ENCODE assay signal across 8 mouse cellular contexts in genomic region chr8:119832931-119833330, GRCm38 (mm10). TPM values are rescaled to one million over a fixed set of nuclear protein-coding genes. Genes with fewer than 3 reads are reported as not detected.
DNase-seq lines count a peak whose midpoint lies in the region; ATAC-seq lines count a peak whose summit lies in the region.

No protein-coding gene starts in this region.

- H3K4me1 ChIP-seq in kidney, embryonic 16.5 days (ENCODE audit: insufficient read depth, low read length), result peaks cover 81% of the 10 kb centered on the region
- H3K4me1 ChIP-seq in hindbrain, embryonic 11.5 days (replicated peaks; ENCODE audit: control insufficient read depth, insufficient read depth, low read length), result peaks cover 48% of the 10 kb centered on the region

- intact Hi-C loops in left cerebral cortex, postnatal 4 days (cut with DNase I), result no loop called here

- H3K27ac ChIP-seq in kidney, embryonic 16.5 days (ENCODE audit: low read length), result peak overlapping the region; percentile 87
- H3K27ac ChIP-seq in hindbrain, embryonic 11.5 days (ENCODE audit: low read depth, low read length), result peak overlapping the region; percentile 77

- 0 out of 2 replicates have a peak overlapping the region, but pooled peaks have one; percentile 2 for H3K4me2 ChIP-seq in kidney, embryonic 16.5 days (replicated peaks; ENCODE audit: low read depth, low read length)
- 0 out of 2 replicates have a peak overlapping the region, but pooled peaks have one; percentile 8 for H3K4me2 ChIP-seq in hindbrain, embryonic 11.5 days (replicated peaks; ENCODE audit: low read depth, low read length)

- DNase-seq in kidney, postnatal 10 days, result no peak
- DNase-seq in embryo, embryonic 10 days (ENCODE audit: low spot score), result peak; percentile 79
- DNase-seq in hindbrain, embryonic 11.5 days (ENCODE audit: low spot score), result no peak
- peak; percentile 37 for DNase-seq in naive thymus-derived CD4-positive, alpha-beta T cell, adult 2 months (ENCODE audit: low read depth)
- DNase-seq in adrenal gland, postnatal 4 days (ENCODE audit: low spot score in 2 of 2), result no peak
- no peak for DNase-seq in B cell, adult 2 months
- no peak for DNase-seq in left cerebral cortex, postnatal 4 days

- 0 out of 2 replicates have a peak, but pooled peaks cover 4% of the 10 kb centered on the region for H3K36me3 ChIP-seq in kidney, embryonic 16.5 days (ENCODE audit: insufficient read depth, low read length)
- no peaks in the 10 kb centered on the region for H3K36me3 ChIP-seq in hindbrain, embryonic 11.5 days (ENCODE audit: control insufficient read depth, insufficient read depth, low read length)

- no peak overlapping the region for H3K9ac ChIP-seq in kidney, embryonic 16.5 days (replicated peaks; ENCODE audit: low read length)
- peak overlapping the region; percentile 28; the same call in 1 of the 2 replicates for H3K9ac ChIP-seq in hindbrain, embryonic 11.5 days (ENCODE audit: low read depth, low read length)

- no peaks in the 10 kb centered on the region for H3K9me3 ChIP-seq in kidney, embryonic 16.5 days (ENCODE audit: low read length)
- no peaks in the 10 kb centered on the region for H3K9me3 ChIP-seq in hindbrain, embryonic 11.5 days (ENCODE audit: control insufficient read depth, low read length)

- H3K27me3 ChIP-seq in kidney, embryonic 16.5 days (ENCODE audit: insufficient read depth, low read length), result no peaks in the 10 kb centered on the region
- H3K27me3 ChIP-seq in hindbrain, embryonic 11.5 days (ENCODE audit: control insufficient read depth, insufficient read depth, low read length), result no peaks in the 10 kb centered on the region

- WGBS in kidney, embryonic 16.5 days, result 28% methylated on average over 5 of the region's 5 CpGs
- 3% methylated on average over 5 of the region's 5 CpGs for WGBS in hindbrain, embryonic 11.5 days

- H3K4me3 ChIP-seq in kidney, embryonic 16.5 days (ENCODE audit: low read length), result no peak overlapping the region
- H3K4me3 ChIP-seq in hindbrain, embryonic 11.5 days (ENCODE audit: low read depth, low read length), result no peak overlapping the region

- ATAC-seq in kidney, embryonic 16.5 days (ENCODE audit: low FRiP score, low TSS enrichment), result no peak
- ATAC-seq in hindbrain, embryonic 11.5 days (ENCODE audit: low FRiP score), result no peak

RNA-seq across cellular contexts. Expression of gene Cotl1, which starts 7.4 kb away (rescaled TPM):
- polyA plus RNA-seq in kidney, embryonic 16.5 days (2015; fragmentation: Nextera tagmentation; extraction: Ambion mirVana), result 130 and 138 TPM in 2 replicates
- polyA plus RNA-seq in hindbrain, embryonic 11.5 days (2014; fragmentation: Nextera tagmentation; extraction: Ambion mirVana), result 458 and 496 TPM in 2 replicates
- 100 to 1,000 TPM in 1 of 2 experiments, 10 to 100 TPM in 1; 95.9 to 114 TPM for total RNA-seq in adrenal gland, postnatal 4 days (2021)
- 100 to 1,000 TPM; 208 to 215 TPM for total RNA-seq in left cerebral cortex, postnatal 4 days (2021)

RNA-seq across cellular contexts. Expression of gene Klhl36, which starts 29.1 kb away (rescaled TPM):
- polyA plus RNA-seq in kidney, embryonic 16.5 days (2015; fragmentation: Nextera tagmentation; extraction: Ambion mirVana), result 20.4 and 22.4 TPM in 2 replicates
- polyA plus RNA-seq in hindbrain, embryonic 11.5 days (2014; fragmentation: Nextera tagmentation; extraction: Ambion mirVana), result 9.2 and 9.3 TPM in 2 replicates
- 10 to 100 TPM; 15.7 to 18.8 TPM for total RNA-seq in adrenal gland, postnatal 4 days (2021)
- 10 to 100 TPM in 1 of 2 experiments, 1 to 10 TPM in 1; 8.9 to 11.8 TPM for total RNA-seq in left cerebral cortex, postnatal 4 days (2021)

RNA-seq across cellular contexts. Expression of gene Tldc1, which starts 54.7 kb away (rescaled TPM):
- polyA plus RNA-seq in kidney, embryonic 16.5 days (2015; fragmentation: Nextera tagmentation; extraction: Ambion mirVana), result 16.5 and 19.7 TPM in 2 replicates
- polyA plus RNA-seq in hindbrain, embryonic 11.5 days (2014; fragmentation: Nextera tagmentation; extraction: Ambion mirVana), result 7.8 and 8.5 TPM in 2 replicates
- total RNA-seq in adrenal gland, postnatal 4 days (2021), result 10 to 100 TPM; 16.7 to 17.3 TPM
- 10 to 100 TPM; 15.0 to 16.7 TPM for total RNA-seq in left cerebral cortex, postnatal 4 days (2021)

Comparison
In these comparisons a context has a peak if more than half of its experiments do, and no peak if none do; other contexts are left out.
1. DNase-seq: peak in embryo, embryonic 10 days (single experiment) and naive thymus-derived CD4-positive, alpha-beta T cell, adult 2 months (single experiment); none in kidney, postnatal 10 days (single experiment), hindbrain, embryonic 11.5 days (single experiment), adrenal gland, postnatal 4 days (0 of 2), B cell, adult 2 months (0 of 2) and left cerebral cortex, postnatal 4 days (single experiment).